Mouse (Mus musculus) ES-Bruce4 (cell line): ENCODE data around the gene Hbs1l. TPM values are rescaled to one million over a fixed set of nuclear protein-coding genes. Genes with fewer than 3 reads are reported as not detected.

Source experiments
- H3K27ac ChIP-seq: 2 replicates; pipeline ENCODE4 v1.5.1; 2012; ENCODE audit warnings: low read length, inconsistent platforms; ENCODE audit not compliant: insufficient read depth
- H3K27me3 ChIP-seq: 2 replicates; pipeline ENCODE4 v1.6.1; 2012; ENCODE audit warnings: mild to moderate bottlenecking, low read length, inconsistent platforms; ENCODE audit not compliant: control insufficient read depth, poor library complexity, insufficient read depth, severe bottlenecking
- H3K36me3 ChIP-seq: 2 replicates; pipeline ENCODE4 v1.6.1; 2012; ENCODE audit warnings: inconsistent platforms, mild to moderate bottlenecking, low read length, moderate library complexity; ENCODE audit not compliant: control insufficient read depth, poor library complexity, insufficient read depth, severe bottlenecking
- H3K4me1 ChIP-seq: one replicate; pipeline ENCODE4 v1.8.1; 2011; ENCODE audit warnings: low read length; ENCODE audit not compliant: control insufficient read depth, insufficient read depth
- H3K4me3 ChIP-seq: 2 replicates; pipeline ENCODE4 v1.5.1; 2011; ENCODE audit warnings: low read depth, mild to moderate bottlenecking, low read length
- H3K9ac ChIP-seq: 2 replicates; pipeline ENCODE4 v1.6.1; 2012; ENCODE audit warnings: low read depth, mild to moderate bottlenecking, inconsistent platforms; ENCODE audit not compliant: poor library complexity, severe bottlenecking
- H3K9me3 ChIP-seq: replicated peaks from 2 replicates; pipeline ENCODE4 v1.6.1; 2012; ENCODE audit warnings: mild to moderate bottlenecking, low read length, inconsistent platforms; ENCODE audit not compliant: control insufficient read depth, poor library complexity, insufficient read depth, severe bottlenecking
- CTCF ChIP-seq: IDR thresholded peaks from one replicate; pipeline ENCODE4 v1.8.1; 2011; ENCODE audit warnings: low read depth, low read length
- EP300 ChIP-seq: IDR thresholded peaks from 2 replicates; pipeline ENCODE4 v1.6.1; 2011; ENCODE audit warnings: low read depth, low read length; ENCODE audit not compliant: insufficient read depth
- POLR2A ChIP-seq: IDR thresholded peaks from one replicate; pipeline ENCODE4 v1.8.1; 2011; ENCODE audit warnings: low read length; ENCODE audit not compliant: insufficient read depth
- polyA plus RNA-seq: library from polyadenylated mRNA; stranded (reverse); fragments of >200 nt; gene quantifications from 2 replicates; pipeline ENCODE4 v1.2.4, GENCODE M21; 2011; ENCODE audit warnings: low read depth; ENCODE audit not compliant: missing spikeins, insufficient read depth, insufficient read length

Hbs1l gene
- polyA plus RNA-seq, 1 experiment, result 87.3 TPM

DNA sequence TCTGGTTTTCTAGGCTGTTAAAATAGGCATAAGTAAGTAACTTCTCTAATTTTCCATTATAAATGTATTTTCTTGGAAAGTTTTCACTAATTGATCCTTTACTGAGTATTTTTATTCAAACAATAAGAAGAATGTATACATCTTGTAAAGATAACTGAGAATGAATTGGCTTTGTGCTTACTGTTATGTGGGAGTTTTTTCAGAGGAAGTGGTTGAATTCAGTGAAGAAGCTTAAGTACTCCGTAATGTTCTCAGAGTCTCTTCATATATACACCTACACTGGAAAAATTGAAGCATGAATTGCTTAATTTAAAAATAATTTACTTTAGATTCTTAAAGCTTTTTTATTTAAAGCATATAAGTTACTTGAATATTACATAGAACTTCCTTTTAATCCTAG is 23.2 kb downstream of the Hbs1l start:
- H3K9me3 ChIP-seq, result no peaks in the 10 kb centered on the region
- no peak overlapping the region for H3K27ac ChIP-seq
- TF ChIP-seq EP300 (no peak), CTCF (no peak)
- H3K4me3 ChIP-seq, result no peak overlapping the region
- no peaks in the 10 kb centered on the region for H3K4me1 ChIP-seq
- no peak overlapping the region for H3K9ac ChIP-seq
- H3K27me3 ChIP-seq, result no peaks in the 10 kb centered on the region
- no peaks in the 10 kb centered on the region; the same call in none of the 2 replicates for H3K36me3 ChIP-seq

DNA sequence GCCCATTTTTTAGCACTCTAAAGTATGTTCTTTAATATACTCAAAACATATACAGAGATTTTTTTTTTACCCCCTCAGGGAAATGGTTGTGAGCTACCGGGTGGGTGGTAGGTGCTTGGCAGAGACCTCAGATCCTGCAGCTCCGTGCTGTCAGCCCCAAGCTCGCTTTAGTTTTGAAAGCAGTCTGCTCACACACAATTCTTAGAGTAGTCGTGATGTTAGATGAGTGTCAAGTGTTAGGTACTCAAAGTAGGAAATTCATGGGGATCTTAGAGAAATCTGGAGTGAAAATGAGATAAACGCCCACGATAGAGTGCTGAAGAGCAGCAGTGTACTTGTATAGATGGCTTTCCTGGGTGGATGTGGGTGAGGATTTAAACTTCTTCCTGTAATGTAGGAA is 24.8 kb downstream of the Hbs1l start:
- Histone ChIP-seq H3K27me3 (no peaks in the 10 kb centered on the region), H3K36me3 (no peaks in the 10 kb centered on the region; the same call in none of the 2 replicates), H3K9ac (no peak overlapping the region)

DNA sequence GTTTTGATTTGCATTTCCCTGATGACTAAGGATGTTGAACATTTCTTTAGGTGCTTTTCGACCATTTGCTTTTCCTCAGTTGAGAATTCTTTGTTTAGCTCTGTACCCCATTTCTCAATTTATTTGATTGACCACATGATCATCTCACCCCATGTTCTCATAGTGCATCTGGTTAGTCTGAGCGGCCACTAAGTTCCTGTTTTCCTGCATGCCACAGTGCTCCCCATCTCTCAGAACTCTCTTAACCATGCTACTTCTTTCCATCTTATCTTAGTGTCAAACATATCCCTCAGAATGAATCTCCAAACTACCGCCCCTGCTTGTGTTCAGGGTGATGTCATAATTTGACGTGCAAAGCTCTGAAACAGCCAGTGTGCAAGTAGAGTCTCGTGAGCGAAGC is 30.6 kb downstream of the Hbs1l start:
- no peak for TF ChIP-seq EP300
- TF ChIP-seq CTCF, result no peak
- no peak overlapping the region for H3K9ac ChIP-seq
- no peaks in the 10 kb centered on the region for H3K27me3 ChIP-seq
- no peak overlapping the region for H3K4me3 ChIP-seq
- no peaks in the 10 kb centered on the region for H3K9me3 ChIP-seq
- H3K27ac ChIP-seq, result no peak overlapping the region
- no peaks in the 10 kb centered on the region for H3K4me1 ChIP-seq
- H3K36me3 ChIP-seq, result no peaks in the 10 kb centered on the region; the same call in 1 of the 2 replicates

More for the DNA sequence above, 24.8 kb downstream of the Hbs1l start:
- Histone ChIP-seq H3K9me3 (no peaks in the 10 kb centered on the region), H3K27ac (no peak overlapping the region), H3K4me3 (no peak overlapping the region), H3K4me1 (no peaks in the 10 kb centered on the region)
- no peak for TF ChIP-seq CTCF
- no peak for TF ChIP-seq POLR2A
- TF ChIP-seq EP300, result no peak

DNA sequence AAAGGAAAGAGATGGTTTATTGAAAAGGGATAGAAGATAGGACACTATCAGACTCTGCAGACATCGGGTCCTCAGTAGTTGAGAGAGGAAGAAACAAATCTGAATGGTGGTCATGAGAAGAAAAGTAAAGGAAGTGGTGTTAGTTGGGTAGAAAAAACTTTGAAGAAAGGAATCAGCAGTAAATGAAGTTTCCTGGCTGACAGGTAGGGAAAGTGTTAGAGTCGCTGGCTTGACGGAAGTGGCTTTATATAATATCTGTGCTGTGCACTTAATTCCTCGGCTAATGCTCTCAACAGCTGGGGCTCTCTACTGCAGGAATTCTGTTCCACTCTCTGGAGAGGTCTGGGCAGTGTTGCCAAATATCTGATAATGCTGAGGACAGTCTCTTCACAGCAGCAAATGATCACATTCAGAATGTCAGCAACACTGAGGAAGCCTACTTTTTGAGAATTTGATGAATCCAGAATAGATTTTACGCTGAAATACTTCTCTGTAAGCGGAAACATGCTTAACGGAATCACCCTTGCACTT is 31.9 kb downstream of the Hbs1l start:
- TF ChIP-seq EP300, result no peak
- no peak for TF ChIP-seq CTCF
- no peak for TF ChIP-seq POLR2A

DNA sequence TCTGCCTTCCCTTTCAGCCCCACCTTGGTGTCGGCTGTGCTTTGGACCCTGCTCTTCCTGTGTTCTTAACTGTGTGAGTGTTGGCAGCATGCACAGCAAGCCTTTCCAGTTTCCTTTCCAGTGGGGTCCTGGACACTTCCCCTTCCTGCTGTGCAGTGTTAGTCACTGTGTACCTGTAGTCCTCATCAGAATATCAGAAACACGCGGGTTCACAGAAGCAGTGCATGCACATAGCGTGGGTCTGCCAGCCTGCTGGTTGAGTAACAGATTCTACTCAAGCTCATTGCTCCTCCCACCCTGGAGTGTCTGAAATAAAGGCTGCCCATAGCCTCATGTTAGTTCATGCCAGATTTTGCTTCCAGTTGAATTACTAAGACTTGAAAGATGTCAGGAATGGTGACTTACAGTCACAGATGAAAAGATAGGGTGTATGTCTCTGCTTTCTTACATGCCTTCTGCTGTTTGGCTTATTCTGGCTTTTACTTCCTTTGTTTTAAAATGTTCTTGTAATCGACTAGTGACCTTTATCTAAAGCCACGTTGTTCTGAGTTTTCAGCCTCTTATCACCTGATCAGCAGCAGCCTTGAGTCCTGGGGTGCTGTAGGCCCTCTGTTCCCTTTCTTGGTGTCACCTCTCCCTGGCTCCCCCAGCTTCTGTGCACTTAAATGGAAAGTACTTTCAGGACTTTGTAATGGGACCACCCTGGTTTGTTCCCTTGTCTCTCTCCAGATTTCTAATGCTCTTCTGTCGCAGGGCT is 38.7 kb downstream of the Hbs1l start:
- Histone ChIP-seq H3K9me3 (no peaks in the 10 kb centered on the region; the same call in 1 of the 2 replicates), H3K4me3 (no peak overlapping the region), H3K27me3 (no peaks in the 10 kb centered on the region), H3K36me3 (peaks cover 17% of the 10 kb centered on the region), H3K27ac (no peak overlapping the region), H3K4me1 (no peaks in the 10 kb centered on the region), H3K9ac (no peak overlapping the region)
- TF ChIP-seq POLR2A (no peak), EP300 (no peak), CTCF (no peak)

More for the DNA sequence above, 31.9 kb downstream of the Hbs1l start:
- H3K4me1 ChIP-seq, result no peaks in the 10 kb centered on the region
- H3K36me3 ChIP-seq, result no peaks in the 10 kb centered on the region; the same call in 1 of the 2 replicates
- H3K27ac ChIP-seq, result no peak overlapping the region
- no peaks in the 10 kb centered on the region for H3K27me3 ChIP-seq
- H3K4me3 ChIP-seq, result no peak overlapping the region
- H3K9me3 ChIP-seq, result no peaks in the 10 kb centered on the region
- H3K9ac ChIP-seq, result no peak overlapping the region

DNA sequence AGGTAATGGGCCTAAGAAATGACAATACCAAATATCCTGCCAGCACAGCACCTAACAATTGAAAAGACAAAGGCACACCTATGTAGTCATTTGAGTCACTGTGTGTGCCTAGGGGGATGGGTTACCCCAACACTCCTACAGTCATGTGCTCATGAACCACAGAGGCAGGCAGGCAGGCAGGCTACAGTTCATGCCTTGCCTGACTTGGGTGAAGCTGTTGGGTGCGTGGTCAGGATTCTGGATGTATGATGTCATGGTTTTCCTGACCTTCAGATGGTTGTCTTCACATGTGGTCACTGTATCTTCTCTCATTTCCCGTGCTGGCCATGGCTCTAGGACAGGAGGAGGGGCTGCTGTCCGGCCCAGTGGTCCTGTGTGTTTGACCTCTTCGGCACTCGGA is 39.8 kb downstream of the Hbs1l start:
- H3K27me3 ChIP-seq, result no peaks in the 10 kb centered on the region
- H3K4me1 ChIP-seq, result no peaks in the 10 kb centered on the region
- peaks cover 17% of the 10 kb centered on the region for H3K36me3 ChIP-seq
- no peaks in the 10 kb centered on the region; the same call in 1 of the 2 replicates for H3K9me3 ChIP-seq
- H3K9ac ChIP-seq, result no peak overlapping the region
- H3K27ac ChIP-seq, result no peak overlapping the region
- no peak for TF ChIP-seq POLR2A
- TF ChIP-seq EP300, result no peak
- TF ChIP-seq CTCF, result no peak
- H3K4me3 ChIP-seq, result no peak overlapping the region
